Mouse (Mus musculus) heart, embryonic 16.5 days (tissue): ENCODE results near the gene Map3k6. TPM values are rescaled to one million over a fixed set of nuclear protein-coding genes. Genes with fewer than 3 reads are reported as not detected.

Source experiments
- ATAC-seq: fragments of 200-750 bp; cut with Nextera tagmentation; replicated peaks from 2 replicates; pipeline ENCODE4 v1.8.0; 2017; ENCODE audit warnings: moderate number of reproducible peaks; ENCODE audit not compliant: insufficient read depth, low FRiP score; ENCODE audit errors: extremely low read depth
- H3K27ac ChIP-seq: fragments of 300-500 bp; sonication (generic); 2 replicates; pipeline ENCODE4 v1.5.1; 2014; ENCODE audit warnings: mild to moderate bottlenecking, low read length, control low read depth, moderate library complexity
- H3K27me3 ChIP-seq: fragments of 300-500 bp; sonication (generic); 2 replicates; pipeline ENCODE4 v1.6.1; 2014; ENCODE audit warnings: low read length, mixed read lengths; ENCODE audit not compliant: control insufficient read depth, insufficient read depth
- H3K36me3 ChIP-seq: fragments of 300-500 bp; sonication (generic); 2 replicates; pipeline ENCODE4 v1.6.1; 2014; ENCODE audit not compliant: control insufficient read depth, insufficient read depth
- H3K4me1 ChIP-seq: fragments of 300-500 bp; sonication (generic); 2 replicates; pipeline ENCODE4 v1.6.1; 2014; ENCODE audit warnings: low read length, mixed read lengths; ENCODE audit not compliant: control insufficient read depth, insufficient read depth
- H3K4me2 ChIP-seq: fragments of 300-500 bp; sonication (generic); 2 replicates; pipeline ENCODE4 v1.6.1; 2014; ENCODE audit warnings: low read depth, mild to moderate bottlenecking, control low read depth, low read length
- H3K4me3 ChIP-seq: fragments of 300-500 bp; sonication (generic); 2 replicates; pipeline ENCODE4 v1.5.1; 2014; ENCODE audit warnings: mild to moderate bottlenecking, control low read depth, low read length
- H3K9ac ChIP-seq: fragments of 300-500 bp; sonication (generic); 2 replicates; pipeline ENCODE4 v1.6.1; 2014; ENCODE audit warnings: low read length, control low read depth
- H3K9me3 ChIP-seq: fragments of 300-500 bp; sonication (generic); replicated peaks from 2 replicates; pipeline ENCODE4 v1.6.1; 2016; ENCODE audit warnings: low read length; ENCODE audit not compliant: control insufficient read depth
- WGBS: fragments of 180-500 bp; shearing (Covaris S2); extraction: QIAGEN DNeasy Blood & Tissue Kit; methylation state at CpG from one replicate; pipeline ENCODE4 v1.1.7; 2014; 5-methylcytosine and 5-hydroxymethylcytosine counted together
- polyA plus RNA-seq: library from polyadenylated mRNA; unstranded; fragments of >200 nt; fragmentation: Nextera tagmentation; extraction: Ambion mirVana; gene quantifications from 2 replicates; pipeline ENCODE4 v1.2.1, GENCODE M21; 2015

The Map3k6 gene
- 3.4 and 3.6 TPM in 2 replicates for polyA plus RNA-seq

DNA sequence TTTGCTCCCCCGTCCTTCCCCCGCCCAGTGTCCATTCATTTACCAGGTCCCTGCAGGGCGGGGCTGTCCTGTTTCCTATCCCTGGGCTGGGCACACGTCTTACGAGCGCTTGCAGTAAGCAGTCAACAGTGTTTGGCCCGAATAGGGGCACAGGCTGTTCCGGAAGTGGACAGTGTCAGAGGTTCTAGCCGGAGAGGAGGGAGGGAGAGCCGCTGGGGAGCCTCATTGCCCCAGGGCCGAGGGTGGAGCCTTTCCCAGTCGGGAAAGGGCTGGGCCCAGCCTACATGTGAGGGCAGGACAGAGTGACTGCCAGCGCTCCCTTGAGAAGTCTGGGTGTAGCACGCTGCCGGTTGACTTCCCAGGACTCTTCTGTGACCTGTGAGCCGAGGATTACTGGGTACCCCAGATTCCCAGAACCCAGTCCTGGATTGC is at the start of gene Map3k6:
Gene Map3k6, plus strand, starts transcription at position 329 of the 432 bp plus-strand sequence.
- peak within 1 kb of the TSS; percentile 74 for H3K4me2 ChIP-seq
- H3K9me3 ChIP-seq = no peaks in the 10 kb centered on the region
- peaks cover 11% of the 10 kb centered on the region; the same call in 1 of the 2 replicates for H3K27me3 ChIP-seq
- 8% methylated on average over 16 of the region's 16 CpGs for WGBS
- peak within 1 kb of the TSS; percentile 68 for H3K9ac ChIP-seq
- ATAC-seq = peak; percentile 46
- peak within 1 kb of the TSS; percentile 82 for H3K27ac ChIP-seq
- H3K4me1 ChIP-seq = peaks cover 13% of the 10 kb centered on the region
- H3K36me3 ChIP-seq = no peaks in the 10 kb centered on the region
- H3K4me3 ChIP-seq = peak within 1 kb of the TSS; percentile 54

DNA sequence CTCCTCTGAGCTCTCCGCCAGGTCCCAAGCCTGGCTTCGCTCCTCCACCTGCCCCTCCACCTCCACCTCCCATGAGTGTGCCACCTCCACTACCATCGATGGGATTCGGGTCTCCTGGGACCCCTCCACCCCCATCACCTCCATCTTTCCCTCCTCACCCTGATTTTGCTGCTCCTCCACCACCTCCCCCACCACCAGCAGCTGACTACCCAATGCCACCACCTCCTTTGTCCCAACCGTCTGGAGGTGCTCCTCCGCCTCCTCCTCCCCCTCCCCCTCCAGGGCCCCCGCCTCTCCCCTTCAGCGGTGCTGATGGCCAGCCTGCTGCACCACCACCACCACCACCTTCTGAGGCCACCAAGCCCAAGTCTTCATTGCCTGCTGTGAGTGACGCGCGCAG is 46.1 kb upstream of the Map3k6 start:
- Histone ChIP-seq H3K36me3 (peaks cover 53% of the 10 kb centered on the region), H3K4me1 (peaks cover 31% of the 10 kb centered on the region), H3K9ac (no peak overlapping the region), H3K4me2 (no peak overlapping the region), H3K4me3 (no peak overlapping the region), H3K9me3 (no peaks in the 10 kb centered on the region), H3K27me3 (no peaks in the 10 kb centered on the region), H3K27ac (no peak overlapping the region)
- 86% methylated on average over 11 of the region's 11 CpGs for WGBS
- no peak for ATAC-seq

DNA sequence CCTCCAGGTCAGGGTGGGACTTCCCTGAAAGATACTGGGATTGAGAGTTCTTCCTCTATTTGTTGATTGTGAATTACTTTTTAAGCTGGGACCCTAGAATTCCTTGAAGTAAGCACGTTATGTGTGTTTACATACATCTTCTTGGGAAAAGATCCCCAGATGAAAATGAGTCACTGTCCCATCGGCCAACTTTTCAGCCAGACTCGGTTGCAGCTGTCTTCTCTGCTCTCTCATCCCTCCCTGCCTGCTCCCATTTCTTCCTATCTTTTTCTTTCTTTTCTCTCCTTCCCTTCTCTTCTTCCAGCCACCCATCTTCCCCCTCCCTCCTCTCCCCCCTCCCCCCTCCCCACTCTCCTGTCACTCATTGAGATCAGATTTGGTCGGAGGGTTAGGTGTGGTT is 45.6 kb upstream of the Map3k6 start:
- no peak for ATAC-seq
- Histone ChIP-seq H3K27me3 (no peaks in the 10 kb centered on the region), H3K9ac (no peak overlapping the region), H3K4me1 (peaks cover 36% of the 10 kb centered on the region), H3K36me3 (peaks cover 48% of the 10 kb centered on the region), H3K4me2 (no peak overlapping the region), H3K9me3 (no peaks in the 10 kb centered on the region), H3K4me3 (no peak overlapping the region), H3K27ac (no peak overlapping the region)
- WGBS = 57% methylated on average over 4 of the region's 4 CpGs

DNA sequence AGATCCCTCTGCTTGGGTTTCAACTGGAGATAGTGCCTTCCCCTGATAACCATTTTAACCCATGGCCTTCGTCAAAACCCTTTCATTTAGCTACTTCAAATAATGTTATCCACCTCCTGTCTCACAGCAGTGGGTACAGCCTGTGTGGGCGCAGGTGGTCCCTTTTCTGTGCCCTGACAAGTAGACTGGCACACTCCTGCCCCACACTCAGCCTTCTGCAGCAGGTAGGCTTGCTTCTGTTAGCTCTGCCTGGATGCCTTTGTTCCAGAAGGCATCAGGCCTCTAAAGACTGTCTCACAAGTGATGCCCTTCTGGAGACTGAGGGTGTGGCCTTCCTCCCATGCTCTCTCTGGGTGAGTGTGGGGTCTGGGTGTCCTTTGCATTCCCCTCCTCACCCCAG is 44.5 kb upstream of the Map3k6 start:
- no peak for ATAC-seq
- H3K9ac ChIP-seq = no peak overlapping the region
- no peak overlapping the region for H3K27ac ChIP-seq
- no peaks in the 10 kb centered on the region for H3K9me3 ChIP-seq
- H3K4me2 ChIP-seq = no peak overlapping the region
- peaks cover 46% of the 10 kb centered on the region for H3K4me1 ChIP-seq
- 77% methylated on average over 2 of the region's 2 CpGs for WGBS
- H3K36me3 ChIP-seq = peaks cover 37% of the 10 kb centered on the region
- no peaks in the 10 kb centered on the region for H3K27me3 ChIP-seq
- H3K4me3 ChIP-seq = no peak overlapping the region

DNA sequence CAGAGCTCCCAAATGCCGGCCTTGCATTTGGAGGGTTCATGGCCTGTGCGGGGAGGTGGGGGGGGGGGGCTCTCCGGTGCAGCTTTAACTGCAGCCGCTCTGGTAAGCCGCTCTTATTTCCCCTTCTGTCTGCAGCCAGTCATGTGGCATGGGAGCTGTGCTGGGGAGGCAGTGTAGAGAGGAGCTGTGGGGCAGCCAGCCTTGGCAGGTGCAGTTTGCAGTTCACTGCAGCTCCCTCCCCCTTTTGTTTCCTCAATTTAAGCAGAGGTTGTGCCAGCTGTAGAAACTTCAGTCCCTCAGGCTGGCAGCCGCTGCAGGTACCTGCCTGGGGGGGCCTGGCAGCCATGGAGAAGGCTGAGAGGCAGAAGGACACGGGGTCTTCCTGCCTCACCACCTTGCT is 43.8 kb upstream of the Map3k6 start:
- Histone ChIP-seq H3K4me3 (no peak overlapping the region), H3K4me1 (peaks cover 49% of the 10 kb centered on the region), H3K27ac (no peak overlapping the region), H3K9me3 (no peaks in the 10 kb centered on the region), H3K4me2 (no peak overlapping the region), H3K27me3 (no peaks in the 10 kb centered on the region), H3K36me3 (peaks cover 32% of the 10 kb centered on the region), H3K9ac (no peak overlapping the region)
- WGBS = 53% methylated on average over 7 of the region's 7 CpGs
- no peak for ATAC-seq

DNA sequence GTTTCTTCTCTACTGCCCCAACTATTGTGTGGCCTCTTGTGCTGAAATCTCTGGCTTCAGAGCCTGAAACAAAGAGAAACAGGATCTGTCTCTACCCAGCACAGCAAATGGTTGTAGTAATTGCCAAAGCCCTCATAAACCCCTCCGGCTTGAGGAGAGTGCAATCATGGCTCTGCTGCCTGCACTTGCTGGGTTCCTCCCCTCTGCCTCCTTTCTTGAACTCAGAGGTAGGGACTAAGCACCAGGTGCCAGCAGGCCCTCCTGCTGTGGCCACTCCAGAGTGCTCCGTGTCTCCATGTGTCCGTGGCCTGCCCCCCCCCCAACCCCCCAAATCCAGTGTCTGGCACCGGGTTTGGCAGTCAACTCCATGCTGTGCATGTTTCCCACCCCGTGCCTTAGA is 43.3 kb upstream of the Map3k6 start:
- ATAC-seq = no peak
- WGBS = 38% methylated on average over 5 of the region's 5 CpGs
- Histone ChIP-seq H3K27me3 (no peaks in the 10 kb centered on the region), H3K36me3 (peaks cover 29% of the 10 kb centered on the region), H3K27ac (peak overlapping the region; percentile 85), H3K4me1 (peaks cover 49% of the 10 kb centered on the region), H3K4me2 (no peak overlapping the region), H3K9ac (peak overlapping the region; percentile 51; the same call in 1 of the 2 replicates), H3K9me3 (no peaks in the 10 kb centered on the region), H3K4me3 (no peak overlapping the region)

DNA sequence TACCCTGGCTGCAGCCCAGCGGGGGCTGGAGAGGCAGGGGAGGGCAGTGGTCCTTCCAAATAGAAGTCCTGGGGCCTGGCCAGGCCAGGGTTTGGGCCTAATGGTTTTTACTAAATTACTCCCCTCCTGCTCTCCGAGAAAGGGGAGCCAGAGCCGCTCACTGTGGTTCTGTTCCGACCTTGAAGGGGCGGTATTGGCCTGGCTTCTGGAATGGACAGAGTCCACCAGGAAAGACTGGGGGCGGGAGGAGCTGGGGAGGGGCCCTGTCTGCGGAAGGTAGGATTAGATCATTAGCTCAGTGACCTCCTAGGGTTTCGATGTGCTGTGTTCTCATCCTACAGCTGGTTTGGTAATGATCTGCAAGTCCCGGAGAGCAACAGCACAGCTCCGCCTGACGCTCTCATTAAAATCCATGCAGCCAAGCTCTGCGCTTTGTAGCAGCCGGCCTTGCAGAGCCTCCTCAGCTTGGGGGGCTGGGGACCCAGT is 42.8 kb upstream of the Map3k6 start:
- 42% methylated on average over 13 of the region's 13 CpGs for WGBS
- Histone ChIP-seq H3K9me3 (no peaks in the 10 kb centered on the region), H3K4me1 (peaks cover 49% of the 10 kb centered on the region), H3K27ac (peak overlapping the region; percentile 85), H3K4me2 (no peak overlapping the region), H3K27me3 (no peaks in the 10 kb centered on the region), H3K4me3 (no peak overlapping the region), H3K36me3 (peaks cover 24% of the 10 kb centered on the region), H3K9ac (peak overlapping the region; percentile 53)
- ATAC-seq = 0 out of 2 replicates have a peak, but pooled peaks have one; percentile 3

DNA sequence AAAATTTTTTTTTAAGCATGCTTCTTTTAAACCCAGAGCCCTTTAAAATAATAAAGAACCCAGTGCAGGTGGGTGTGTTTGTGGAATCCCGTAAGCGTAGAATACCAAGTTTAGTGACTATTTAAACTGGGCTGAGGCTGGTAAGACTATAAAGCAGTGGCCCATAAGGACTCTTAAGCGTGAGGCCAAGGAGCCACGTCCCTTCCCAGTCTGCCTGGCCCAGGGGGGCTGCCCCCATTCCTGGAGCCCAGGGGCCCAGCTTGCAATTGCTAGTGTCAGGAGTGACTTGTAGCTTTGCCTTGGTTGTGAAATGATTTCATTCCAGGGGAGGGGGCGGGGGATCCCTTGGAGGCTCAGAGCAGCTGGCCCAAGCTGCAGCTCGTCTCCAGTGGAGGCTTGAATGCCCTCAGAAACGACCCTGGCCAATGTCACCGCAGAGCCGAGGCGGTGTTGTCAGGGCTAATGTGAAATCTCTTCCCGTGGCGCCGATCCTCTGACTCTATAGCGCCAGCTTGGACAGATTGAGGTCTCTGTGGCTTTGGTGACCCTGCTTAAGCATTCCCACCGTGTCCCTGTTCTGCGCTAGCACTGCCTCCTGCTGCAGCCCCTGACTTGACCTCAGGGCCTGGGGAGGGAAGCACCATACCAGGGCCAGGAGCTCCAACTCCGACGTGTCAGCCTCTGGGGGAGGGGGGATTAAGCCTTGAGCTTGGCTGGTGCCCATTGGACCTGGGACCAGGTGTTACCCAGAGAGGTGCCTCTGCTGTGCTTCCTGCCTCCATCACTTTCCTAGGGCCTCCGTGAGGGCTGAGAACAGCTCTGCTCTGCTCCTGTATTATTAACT is 42.1 kb upstream of the Map3k6 start:
- no peaks in the 10 kb centered on the region for H3K27me3 ChIP-seq
- 31% methylated on average over 19 of the region's 19 CpGs for WGBS

DNA sequence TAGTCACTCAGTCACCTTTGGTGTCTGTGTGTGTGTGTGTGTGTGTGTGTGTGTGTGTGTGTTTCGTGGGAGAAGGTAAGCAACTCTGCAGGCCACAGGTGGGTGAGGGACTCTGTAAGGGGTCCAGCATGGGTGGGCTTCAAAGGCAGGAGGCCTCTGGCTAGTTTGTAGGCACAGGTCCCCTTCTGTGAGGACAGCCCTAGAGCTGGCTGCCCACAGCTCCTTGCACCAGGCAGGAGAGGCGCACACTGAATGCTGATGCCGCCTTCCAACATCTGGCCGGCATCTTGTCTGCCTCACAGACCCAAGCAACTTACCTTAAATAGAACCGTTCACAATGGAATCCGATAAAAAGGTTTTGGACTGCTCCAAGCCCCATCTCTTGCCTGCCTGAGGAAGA is 40.9 kb upstream of the Map3k6 start:
- 56% methylated on average over 6 of the region's 6 CpGs for WGBS
- H3K9ac ChIP-seq = peak overlapping the region; percentile 54; the same call in 1 of the 2 replicates
- H3K9me3 ChIP-seq = no peaks in the 10 kb centered on the region
- no peak for ATAC-seq
- no peak overlapping the region for H3K4me3 ChIP-seq
- H3K36me3 ChIP-seq = peaks cover 8% of the 10 kb centered on the region
- peaks cover 55% of the 10 kb centered on the region for H3K4me1 ChIP-seq
- no peaks in the 10 kb centered on the region for H3K27me3 ChIP-seq
- peak overlapping the region; percentile 70 for H3K27ac ChIP-seq
- 0 out of 2 replicates have a peak overlapping the region, but pooled peaks have one; percentile 17 for H3K4me2 ChIP-seq

More for the DNA sequence above, 42.1 kb upstream of the Map3k6 start:
- H3K4me1 ChIP-seq = peaks cover 49% of the 10 kb centered on the region
- H3K9me3 ChIP-seq = no peaks in the 10 kb centered on the region
- no peak for ATAC-seq
- H3K36me3 ChIP-seq = peaks cover 17% of the 10 kb centered on the region
- H3K27ac ChIP-seq = peak overlapping the region; percentile 85
- peak overlapping the region; percentile 53 for H3K9ac ChIP-seq
- H3K4me2 ChIP-seq = no peak overlapping the region
- no peak overlapping the region for H3K4me3 ChIP-seq
